Mouse (Mus musculus) small intestine, adult 2 months (tissue): ENCODE measurements around the gene Tmem260.

ENCODE experiments used
- CTCF ChIP-seq: fragments of 200-500 bp; IDR thresholded peaks from 2 replicates; pipeline ENCODE4 v1.5.1; 2012; ENCODE audit warnings: low read depth, mild to moderate bottlenecking, control low read depth, inconsistent platforms, low read length, moderate library complexity, mixed read lengths; ENCODE audit not compliant: insufficient replicate concordance, insufficient read length; ENCODE audit errors: extremely low read depth
- POLR2A ChIP-seq: fragments of 200-500 bp; IDR thresholded peaks from 2 replicates; pipeline ENCODE4 v1.6.1; 2012; ENCODE audit warnings: low read depth, mild to moderate bottlenecking, control low read depth, inconsistent platforms, low read length, moderate library complexity

DNA sequence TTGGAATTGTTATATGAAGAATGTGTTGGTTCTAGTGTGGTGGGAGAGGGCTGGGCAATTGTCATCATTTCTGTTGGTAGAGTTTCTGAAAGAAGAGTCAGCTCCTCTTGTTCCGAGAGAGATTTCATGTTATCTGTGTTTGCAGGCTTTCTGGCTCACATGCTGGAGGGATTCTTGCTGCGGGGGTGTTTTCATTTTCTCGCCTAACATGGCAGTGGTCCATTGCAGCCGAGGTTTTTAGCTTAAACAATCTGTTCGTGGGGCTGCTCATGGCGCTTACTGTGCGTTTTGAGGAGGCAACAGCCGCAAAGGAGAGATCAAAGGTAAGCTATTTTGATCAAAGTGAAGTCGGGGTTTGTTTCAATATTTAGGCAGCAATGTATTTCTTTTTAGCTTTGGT lies 26.3 kb downstream of the Tmem260 start:
- TF ChIP-seq CTCF = no peak
- no peak for TF ChIP-seq POLR2A
